ENCODE assay signal across 1 mouse cellular context in the genomic region with DNA sequence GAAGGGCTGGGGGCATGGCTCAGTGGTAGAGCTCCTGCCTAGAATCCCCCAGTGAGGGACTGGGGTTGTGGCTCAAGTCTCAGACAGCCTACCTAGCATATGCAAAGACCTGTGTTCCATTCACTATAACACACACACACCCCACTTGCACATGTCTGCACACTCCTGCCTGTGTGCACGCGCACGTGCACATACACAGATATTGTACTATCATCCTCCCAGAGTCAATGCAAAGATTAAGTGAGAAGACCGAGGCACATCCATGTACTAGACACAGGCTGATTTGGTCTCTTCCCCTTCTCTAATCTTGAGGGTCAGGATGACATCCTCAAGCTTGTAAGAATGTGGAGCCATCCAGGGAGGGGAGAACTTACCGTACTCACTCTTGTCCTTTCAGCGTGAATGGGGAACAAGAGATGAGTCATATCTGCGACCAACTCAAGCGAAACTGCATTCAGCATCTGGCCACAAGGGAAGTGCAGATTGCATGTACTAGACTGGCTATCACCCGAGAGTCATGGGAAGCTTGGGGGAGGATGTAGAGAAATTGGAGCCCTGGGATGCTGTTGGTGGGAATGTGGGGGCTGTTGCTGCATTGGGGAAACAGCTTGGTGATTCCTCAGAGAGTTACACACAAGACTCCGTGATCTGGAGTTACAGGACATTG.
A peak's percentile ranks its signal among the peaks of the same experiment; 100 is the strongest.
TF ChIP-seq lines count a peak whose summit lies in the region.

No protein-coding gene starts in this region.

TF ChIP-seq in CH12.LX, 34 proteins besides CTCF, POLR2A, EP300 and RAD21 (continued from another document):
- TF ChIP-seq JUND (conservative IDR thresholded peaks at IDR 0.05; ENCODE audit: low read depth, low read length) (peak; percentile 90), HCFC1 (IDR thresholded peaks at IDR 0.05; ENCODE audit: low read depth, low read length) (no peak), E2F4 (IDR thresholded peaks at IDR 0.05; ENCODE audit: insufficient replicate concordance, low read depth, low read length) (no peak), KAT2A (IDR thresholded peaks at IDR 0.05; ENCODE audit: insufficient replicate concordance, low read length) (no peak), POLR2AphosphoS2 (IDR thresholded peaks at IDR 0.05; ENCODE audit: low read depth, low read length) (no peak), USF2 (conservative IDR thresholded peaks at IDR 0.05; ENCODE audit: low read depth, low read length) (no peak), RCOR1 (conservative IDR thresholded peaks at IDR 0.05; ENCODE audit: low read depth, low read length) (no peak), TCF12 (IDR thresholded peaks at IDR 0.05; ENCODE audit: low read depth, low read length) (0 out of 2 replicates have a peak, but pooled peaks have one; percentile 29), MAFK (IDR thresholded peaks at IDR 0.05; ENCODE audit: insufficient replicate concordance, low read length) (no peak), NELFE (IDR thresholded peaks at IDR 0.05; ENCODE audit: low read depth, low read length) (no peak), MEF2A (IDR thresholded peaks at IDR 0.05; ENCODE audit: borderline replicate concordance, low read depth, low read length) (no peak), MYC (IDR thresholded peaks at IDR 0.05; ENCODE audit: low read depth, low read length) (0 out of 2 replicates have a peak, but pooled peaks have one; percentile 34), ZKSCAN1 (IDR thresholded peaks at IDR 0.05; ENCODE audit: borderline replicate concordance, low read depth, low read length) (no peak), BHLHE40 (IDR thresholded peaks at IDR 0.05; ENCODE audit: low read depth, low read length) (peak; percentile 53), ZNF384 (IDR thresholded peaks at IDR 0.05; ENCODE audit: low read depth, low read length) (no peak), UBTF (IDR thresholded peaks at IDR 0.05; ENCODE audit: low read depth, low read length) (no peak), SIN3A (IDR thresholded peaks at IDR 0.05; ENCODE audit: low read length) (no peak), MAZ (IDR thresholded peaks at IDR 0.05; ENCODE audit: low read depth, low read length) (no peak)
